Mouse (Mus musculus): ENCODE data around the gene Ache.

DNA sequence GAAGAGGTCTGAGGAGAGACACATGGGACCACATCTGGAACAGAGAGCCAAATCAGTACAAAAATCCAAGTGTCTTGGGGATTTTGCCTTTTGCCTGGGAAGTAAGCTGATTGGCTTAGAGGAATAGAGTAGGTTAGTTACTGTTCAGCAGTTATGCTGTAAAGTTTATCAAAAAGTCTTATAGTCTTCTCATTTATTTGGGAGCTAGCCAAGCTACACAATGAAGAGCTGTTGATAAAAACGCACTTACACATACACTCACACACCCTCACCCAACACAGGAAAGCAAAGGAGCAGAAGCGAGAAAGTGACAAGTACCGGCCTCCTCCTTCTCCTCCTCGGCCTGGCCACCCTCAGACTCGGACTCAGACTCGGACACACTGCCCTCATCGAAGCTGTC is 11.9 kb downstream of the Ache start:
- TF ChIP-seq CTCF (conservative IDR thresholded peaks at IDR 0.05 in 1 of 2, IDR thresholded peaks at IDR 0.05 in 1 of 2; ENCODE audit: low read depth in 2 of 2, low read length in 2 of 2) (no peak), ZMIZ1 (IDR thresholded peaks at IDR 0.05; ENCODE audit: low read depth, low read length) (no peak), SMC3 (IDR thresholded peaks at IDR 0.05; ENCODE audit: low read depth, low read length) (no peak), NELFE (IDR thresholded peaks at IDR 0.05; ENCODE audit: low read depth, low read length) (no peak)

Measured in CH12.LX (cell line).